Mouse (Mus musculus) ES-Bruce4 (cell line): Measurements from ENCODE around the gene Rps6ka1.

Source experiments
- CTCF ChIP-seq: IDR thresholded peaks from one replicate; pipeline ENCODE4 v1.8.1; 2011; ENCODE audit warnings: low read depth, low read length
- EP300 ChIP-seq: IDR thresholded peaks from 2 replicates; pipeline ENCODE4 v1.6.1; 2011; ENCODE audit warnings: low read depth, low read length; ENCODE audit not compliant: insufficient read depth
- POLR2A ChIP-seq: IDR thresholded peaks from one replicate; pipeline ENCODE4 v1.8.1; 2011; ENCODE audit warnings: low read length; ENCODE audit not compliant: insufficient read depth

- TF ChIP-seq CTCF (no peak), POLR2A (no peak), EP300 (no peak)
These were observed 15.8 kb upstream of the Rps6ka1 start for GRCm38 (mm10) chr4:133903372-133903771.
